Mouse (Mus musculus) midbrain, postnatal 0 days (tissue): ENCODE results near the gene Def6. TPM values are rescaled to one million over a fixed set of nuclear protein-coding genes. Genes with fewer than 3 reads are reported as not detected.

ENCODE experiments used
- ATAC-seq: fragments of 200-750 bp; cut with Nextera tagmentation; 2 replicates; pipeline ENCODE4 v1.8.0; 2017; ENCODE audit warnings: moderate number of reproducible peaks, mild to moderate bottlenecking, moderate TSS enrichment, moderate library complexity; ENCODE audit not compliant: low FRiP score
- DNase-seq: peaks from one replicate; pipeline ENCODE4 v3.0.0-alpha.2; 2015; ENCODE audit warnings: low spot score
- H3K27ac ChIP-seq: fragments of 300-500 bp; sonication (generic); 2 replicates; pipeline ENCODE4 v1.5.1; 2014; ENCODE audit warnings: low read depth, mild to moderate bottlenecking, low read length, mixed read lengths
- H3K27me3 ChIP-seq: fragments of 300-500 bp; sonication (generic); 2 replicates; pipeline ENCODE4 v1.6.1; 2014; ENCODE audit warnings: low read length, control low read depth, mixed read lengths; ENCODE audit not compliant: insufficient read depth
- H3K36me3 ChIP-seq: fragments of 300-500 bp; sonication (generic); 2 replicates; pipeline ENCODE4 v1.6.1; 2014; ENCODE audit warnings: low read length, control low read depth, mixed read lengths; ENCODE audit not compliant: insufficient read depth
- H3K4me1 ChIP-seq: fragments of 300-500 bp; sonication (generic); 2 replicates; pipeline ENCODE4 v1.6.1; 2014; ENCODE audit warnings: mild to moderate bottlenecking, control low read depth, antibody characterized with exemption, low read length, mixed read lengths; ENCODE audit not compliant: insufficient read depth
- H3K4me2 ChIP-seq: fragments of 300-500 bp; sonication (generic); 2 replicates; pipeline ENCODE4 v1.6.1; 2014; ENCODE audit warnings: low read depth, mild to moderate bottlenecking, low read length, mixed read lengths; ENCODE audit not compliant: poor library complexity, severe bottlenecking
- H3K4me3 ChIP-seq: fragments of 300-500 bp; sonication (generic); 2 replicates; pipeline ENCODE4 v1.5.1; 2014; ENCODE audit warnings: low read depth, mild to moderate bottlenecking, low read length, moderate library complexity
- H3K9ac ChIP-seq: fragments of 300-500 bp; sonication (generic); replicated peaks from 2 replicates; pipeline ENCODE4 v1.6.1; 2014; ENCODE audit warnings: mild to moderate bottlenecking, low read length, moderate library complexity, mixed read lengths; ENCODE audit not compliant: poor library complexity, severe bottlenecking
- H3K9me3 ChIP-seq: fragments of 300-500 bp; sonication (generic); 2 replicates; pipeline ENCODE4 v1.6.1; 2016; ENCODE audit warnings: low read length, control low read depth
- CTCF ChIP-seq: IDR thresholded peaks from 2 replicates; pipeline ENCODE4 v1.5.1; 2016; ENCODE audit warnings: antibody characterized with exemption, mild to moderate bottlenecking
- WGBS: fragments of 180-500 bp; shearing (Covaris S2); extraction: QIAGEN DNeasy Blood & Tissue Kit; methylation state at CpG from one replicate; pipeline ENCODE4 v1.1.7; 2014; 5-methylcytosine and 5-hydroxymethylcytosine counted together
- polyA plus RNA-seq: library from polyadenylated mRNA; unstranded; fragments of >200 nt; fragmentation: Nextera tagmentation; extraction: Ambion mirVana; gene quantifications from 2 replicates; pipeline ENCODE4 v1.2.1, GENCODE M21; 2015
- total RNA-seq: library from RNA; depleted of rRNA; stranded (reverse); fragments of >200 nt; gene quantifications from 2 replicates; pipeline ENCODE4 v1.2.3, GENCODE M21; 2014

Gene Def6
- total and polyA plus RNA-seq, 2 experiments from 2014 or later = 6.7 to 8.3 TPM

GRCm38 (mm10) chr17:28184971-28185638 is 22.5 kb upstream of the Def6 start:
- DNase-seq (peak; percentile 33), ATAC-seq (no peak)
- Histone ChIP-seq H3K4me2 (no peak overlapping the region), H3K27me3 (no peaks in the 10 kb centered on the region), H3K4me3 (no peak overlapping the region), H3K27ac (peak overlapping the region; percentile 18; the same call in 1 of the 2 replicates), H3K36me3 (peaks cover 8% of the 10 kb centered on the region), H3K9ac (no peak overlapping the region), H3K4me1 (no peaks in the 10 kb centered on the region), H3K9me3 (no peaks in the 10 kb centered on the region)
- 73% methylated on average over 7 of the region's 7 CpGs for WGBS
- no peak for TF ChIP-seq CTCF

- H3K4me3 ChIP-seq = no peak overlapping the region
- H3K9me3 ChIP-seq = no peaks in the 10 kb centered on the region
- no peak overlapping the region for H3K27ac ChIP-seq
- no peak overlapping the region for H3K4me2 ChIP-seq
- ATAC-seq (no peak), DNase-seq (no peak)
- H3K27me3 ChIP-seq = no peaks in the 10 kb centered on the region
- H3K36me3 ChIP-seq = peaks cover 32% of the 10 kb centered on the region
- no peak for TF ChIP-seq CTCF
- H3K9ac ChIP-seq = no peak overlapping the region
- no peaks in the 10 kb centered on the region for H3K4me1 ChIP-seq
- 84% methylated on average over 5 of the region's 5 CpGs for WGBS
These were observed 19.3 kb upstream of the Def6 start for GRCm38 (mm10) chr17:28188313-28188712.

GRCm38 (mm10) chr17:28192754-28193153 is 14.8 kb upstream of the Def6 start:
- DNase-seq (no peak), ATAC-seq (no peak)
- no peak overlapping the region for H3K4me2 ChIP-seq
- no peak overlapping the region for H3K4me3 ChIP-seq
- TF ChIP-seq CTCF = no peak
- H3K36me3 ChIP-seq = peaks cover 65% of the 10 kb centered on the region
- 75% methylated on average over 1 of the region's 1 CpGs for WGBS
- H3K27ac ChIP-seq = no peak overlapping the region
- H3K9me3 ChIP-seq = no peaks in the 10 kb centered on the region
- no peaks in the 10 kb centered on the region for H3K4me1 ChIP-seq
- H3K9ac ChIP-seq = no peak overlapping the region
- no peaks in the 10 kb centered on the region for H3K27me3 ChIP-seq

GRCm38 (mm10) chr17:28193559-28193958 is 14.0 kb upstream of the Def6 start:
- ATAC-seq = no peak
- peaks cover 72% of the 10 kb centered on the region for H3K36me3 ChIP-seq

GRCm38 (mm10) chr17:28195033-28195432 is 12.5 kb upstream of the Def6 start:
- H3K27me3 ChIP-seq = no peaks in the 10 kb centered on the region
- H3K4me2 ChIP-seq = no peak overlapping the region
- no peak for TF ChIP-seq CTCF
- H3K36me3 ChIP-seq = peaks cover 77% of the 10 kb centered on the region
- H3K27ac ChIP-seq = no peak overlapping the region
- no peak overlapping the region for H3K9ac ChIP-seq
- H3K4me1 ChIP-seq = no peaks in the 10 kb centered on the region
- no peaks in the 10 kb centered on the region for H3K9me3 ChIP-seq
- no peak overlapping the region for H3K4me3 ChIP-seq
- WGBS = 96% methylated on average over 10 of the region's 10 CpGs
- ATAC-seq (no peak), DNase-seq (no peak)

More at GRCm38 (mm10) chr17:28193559-28193958, 14.0 kb upstream of the Def6 start:
- H3K9me3 ChIP-seq = no peaks in the 10 kb centered on the region
- no peaks in the 10 kb centered on the region for H3K27me3 ChIP-seq
- no peak overlapping the region for H3K27ac ChIP-seq
- H3K4me3 ChIP-seq = no peak overlapping the region
- no peak for DNase-seq
- H3K4me2 ChIP-seq = no peak overlapping the region
- H3K4me1 ChIP-seq = no peaks in the 10 kb centered on the region
- no peak overlapping the region for H3K9ac ChIP-seq
- no peak for TF ChIP-seq CTCF
- 87% methylated on average over 3 of the region's 3 CpGs for WGBS

GRCm38 (mm10) chr17:28197646-28198045 is 9.9 kb upstream of the Def6 start:
- WGBS = 79% methylated on average over 18 of the region's 18 CpGs
- Histone ChIP-seq H3K4me1 (no peaks in the 10 kb centered on the region), H3K27me3 (no peaks in the 10 kb centered on the region), H3K27ac (no peak overlapping the region), H3K9ac (no peak overlapping the region), H3K4me2 (no peak overlapping the region), H3K36me3 (peaks cover 81% of the 10 kb centered on the region), H3K9me3 (no peaks in the 10 kb centered on the region), H3K4me3 (no peak overlapping the region)
- DNase-seq = no peak
- TF ChIP-seq CTCF = no peak
- no peak for ATAC-seq
